Mouse (Mus musculus) liver, adult 2 months (tissue): Measurements from ENCODE around the gene Glrx5.

Experiments used
- CTCF ChIP-seq: fragments of 200-500 bp; IDR thresholded peaks from 2 replicates; pipeline ENCODE4 v1.5.1; 2011; ENCODE audit warnings: low read depth, low read length, control low read depth
- POLR2A ChIP-seq: fragments of 200-500 bp; IDR thresholded peaks from 2 replicates; pipeline ENCODE4 v1.6.1; 2011; ENCODE audit warnings: low read length, control low read depth; ENCODE audit not compliant: insufficient read depth; ENCODE audit errors: extremely low read depth

GRCm38 (mm10) chr12:105025271-105025946 lies 7.1 kb upstream of the Glrx5 start:
- TF ChIP-seq POLR2A (no peak), CTCF (peak; percentile 65)
